Mouse (Mus musculus) granulocyte monocyte progenitor cell, adult 5-6 weeks (primary cell): ENCODE measurements at regions not wholly inside any gene's neighbourhood (a gene's known extent, or its start where the extent isn't known, plus 50 kb on each side); places are given as distances from the start of the nearest gene placed in this dataset.

Source experiments
- ATAC-seq: replicated peaks from 2 replicates; pipeline ENCODE4 v1.8.0; 2016; ENCODE audit warnings: mild to moderate bottlenecking, moderate TSS enrichment, inconsistent platforms; ENCODE audit not compliant: poor library complexity, severe bottlenecking

- ATAC-seq = no peak
Measured at GRCm38 (mm10) chr16:77885060-77885679, 283.3 kb upstream of the Gm11146 start.

- no peak for ATAC-seq
Measured at GRCm38 (mm10) chr16:77884495-77884894, 282.6 kb upstream of the Gm11146 start.

GRCm38 (mm10) chr16:77877006-77877405 lies 275.1 kb upstream of the Gm11146 start:
- no peak for ATAC-seq

GRCm38 (mm10) chr16:77863246-77863645 lies 261.4 kb upstream of the Gm11146 start:
- ATAC-seq = no peak

- ATAC-seq = no peak
Measured at GRCm38 (mm10) chr16:77852066-77852781, 250.3 kb upstream of the Gm11146 start.

GRCm38 (mm10) chr16:77851206-77852065 lies 249.5 kb upstream of the Gm11146 start:
- ATAC-seq = no peak

- no peak for ATAC-seq
Measured at GRCm38 (mm10) chr16:77835767-77836166, 233.9 kb upstream of the Gm11146 start.

GRCm38 (mm10) chr16:77827322-77828117 lies 225.6 kb upstream of the Gm11146 start:
- ATAC-seq = no peak

GRCm38 (mm10) chr16:77799709-77800108 lies 197.8 kb upstream of the Gm11146 start:
- no peak for ATAC-seq

- ATAC-seq = no peak
Measured at GRCm38 (mm10) chr16:77796926-77797325, 195.0 kb upstream of the Gm11146 start.

GRCm38 (mm10) chr16:77789652-77790051 lies 187.8 kb upstream of the Gm11146 start:
- ATAC-seq = no peak

GRCm38 (mm10) chr16:77789206-77789605 lies 187.3 kb upstream of the Gm11146 start:
- no peak for ATAC-seq

- ATAC-seq = no peak
Measured at GRCm38 (mm10) chr16:77788781-77789150, 186.9 kb upstream of the Gm11146 start.

- no peak for ATAC-seq
Measured at GRCm38 (mm10) chr16:77788041-77788780, 186.3 kb upstream of the Gm11146 start.

- ATAC-seq = no peak
Measured at GRCm38 (mm10) chr16:77787025-77787424, 185.1 kb upstream of the Gm11146 start.

- ATAC-seq = no peak
Measured at GRCm38 (mm10) chr16:77779019-77779418, 177.1 kb upstream of the Gm11146 start.

GRCm38 (mm10) chr16:77772075-77772474 lies 170.2 kb upstream of the Gm11146 start:
- no peak for ATAC-seq

- ATAC-seq = no peak
Measured at GRCm38 (mm10) chr16:77760926-77761347, 159.0 kb upstream of the Gm11146 start.

GRCm38 (mm10) chr16:77760479-77760878 lies 158.6 kb upstream of the Gm11146 start:
- no peak for ATAC-seq

GRCm38 (mm10) chr16:77759997-77760396 lies 158.1 kb upstream of the Gm11146 start:
- ATAC-seq = no peak
